Mouse (Mus musculus) neural tube, embryonic 14.5 days (tissue): ENCODE results near the gene Irf1. TPM values are rescaled to one million over a fixed set of nuclear protein-coding genes. Genes with fewer than 3 reads are reported as not detected.

Source experiments
- ATAC-seq: fragments of 200-750 bp; cut with Nextera tagmentation; 2 replicates; pipeline ENCODE4 v1.8.0; 2017; ENCODE audit warnings: low read depth, mild to moderate bottlenecking, moderate TSS enrichment, moderate library complexity
- H3K27ac ChIP-seq: fragments of 300-500 bp; sonication (generic); 2 replicates; pipeline ENCODE4 v1.5.1; 2014; ENCODE audit warnings: low read depth, mild to moderate bottlenecking, control low read depth, low read length, moderate library complexity, mixed read lengths
- H3K27me3 ChIP-seq: fragments of 300-500 bp; sonication (generic); 2 replicates; pipeline ENCODE4 v1.6.1; 2014; ENCODE audit warnings: low read length; ENCODE audit not compliant: control insufficient read depth, insufficient read depth
- H3K36me3 ChIP-seq: fragments of 300-500 bp; sonication (generic); 2 replicates; pipeline ENCODE4 v1.6.1; 2014; ENCODE audit warnings: low read length, mixed read lengths; ENCODE audit not compliant: control insufficient read depth, insufficient read depth
- H3K4me1 ChIP-seq: fragments of 300-500 bp; sonication (generic); 2 replicates; pipeline ENCODE4 v1.6.1; 2014; ENCODE audit warnings: low read length; ENCODE audit not compliant: control insufficient read depth, insufficient read depth
- H3K4me2 ChIP-seq: fragments of 300-500 bp; sonication (generic); 2 replicates; pipeline ENCODE4 v1.6.1; 2014; ENCODE audit warnings: mild to moderate bottlenecking, low read depth, low read length, control low read depth
- H3K4me3 ChIP-seq: fragments of 300-500 bp; sonication (generic); 2 replicates; pipeline ENCODE4 v1.5.1; 2014; ENCODE audit warnings: low read depth, low read length, control low read depth, mixed read lengths
- H3K9ac ChIP-seq: fragments of 300-500 bp; sonication (generic); replicated peaks from 2 replicates; pipeline ENCODE4 v1.6.1; 2014; ENCODE audit warnings: low read depth, mild to moderate bottlenecking, control low read depth, low read length, mixed read lengths
- H3K9me3 ChIP-seq: fragments of 300-500 bp; sonication (generic); 2 replicates; pipeline ENCODE4 v1.6.1; 2016; ENCODE audit warnings: low read length; ENCODE audit not compliant: control insufficient read depth
- WGBS: fragments of 180-500 bp; shearing (Covaris S2); extraction: QIAGEN DNeasy Blood & Tissue Kit; methylation state at CpG from one replicate; pipeline ENCODE4 v1.1.7; 2014; 5-methylcytosine and 5-hydroxymethylcytosine counted together
- polyA plus RNA-seq: library from polyadenylated mRNA; unstranded; fragments of >200 nt; fragmentation: Nextera tagmentation; extraction: Ambion mirVana; gene quantifications from 2 replicates; pipeline ENCODE4 v1.2.1, GENCODE M21; 2014

Gene Irf1
- polyA plus RNA-seq, 1 experiment from 2014 or later = 1.4 TPM

- no peak overlapping the region for H3K9ac ChIP-seq
- H3K27me3 ChIP-seq = peaks cover 3% of the 10 kb centered on the region
- no peaks in the 10 kb centered on the region for H3K4me1 ChIP-seq
- H3K27ac ChIP-seq = no peak overlapping the region
- no peaks in the 10 kb centered on the region for H3K36me3 ChIP-seq
- H3K4me3 ChIP-seq = no peak overlapping the region
- no peaks in the 10 kb centered on the region for H3K9me3 ChIP-seq
- H3K4me2 ChIP-seq = no peak overlapping the region
- no peak for ATAC-seq
- WGBS = 88% methylated on average over 13 of the region's 13 CpGs
Measured at GRCm38 (mm10) chr11:53774659-53775255, 4.9 kb downstream of the Irf1 start.

GRCm38 (mm10) chr11:53777736-53778135 lies 7.9 kb downstream of the Irf1 start:
- Histone ChIP-seq H3K9ac (no peak overlapping the region), H3K9me3 (no peaks in the 10 kb centered on the region), H3K4me3 (no peak overlapping the region), H3K27me3 (no peaks in the 10 kb centered on the region), H3K4me1 (no peaks in the 10 kb centered on the region), H3K27ac (no peak overlapping the region), H3K4me2 (no peak overlapping the region), H3K36me3 (no peaks in the 10 kb centered on the region)
- ATAC-seq = no peak
- WGBS = 75% methylated on average over 5 of the region's 5 CpGs

- Histone ChIP-seq H3K9ac (no peak overlapping the region), H3K27me3 (no peaks in the 10 kb centered on the region), H3K36me3 (no peaks in the 10 kb centered on the region), H3K4me3 (no peak overlapping the region), H3K27ac (no peak overlapping the region), H3K9me3 (no peaks in the 10 kb centered on the region), H3K4me2 (no peak overlapping the region), H3K4me1 (no peaks in the 10 kb centered on the region)
- no peak for ATAC-seq
- WGBS = 78% methylated on average over 5 of the region's 5 CpGs
Measured at GRCm38 (mm10) chr11:53778455-53778854, 8.6 kb downstream of the Irf1 start.

- ATAC-seq = no peak
- 89% methylated on average over 2 of the region's 2 CpGs for WGBS
- Histone ChIP-seq H3K27ac (no peak overlapping the region), H3K9ac (no peak overlapping the region), H3K4me3 (no peak overlapping the region), H3K36me3 (no peaks in the 10 kb centered on the region), H3K27me3 (no peaks in the 10 kb centered on the region), H3K4me2 (no peak overlapping the region), H3K9me3 (no peaks in the 10 kb centered on the region), H3K4me1 (no peaks in the 10 kb centered on the region)
Measured at GRCm38 (mm10) chr11:53779808-53780207, 10.0 kb downstream of the Irf1 start.

DNA sequence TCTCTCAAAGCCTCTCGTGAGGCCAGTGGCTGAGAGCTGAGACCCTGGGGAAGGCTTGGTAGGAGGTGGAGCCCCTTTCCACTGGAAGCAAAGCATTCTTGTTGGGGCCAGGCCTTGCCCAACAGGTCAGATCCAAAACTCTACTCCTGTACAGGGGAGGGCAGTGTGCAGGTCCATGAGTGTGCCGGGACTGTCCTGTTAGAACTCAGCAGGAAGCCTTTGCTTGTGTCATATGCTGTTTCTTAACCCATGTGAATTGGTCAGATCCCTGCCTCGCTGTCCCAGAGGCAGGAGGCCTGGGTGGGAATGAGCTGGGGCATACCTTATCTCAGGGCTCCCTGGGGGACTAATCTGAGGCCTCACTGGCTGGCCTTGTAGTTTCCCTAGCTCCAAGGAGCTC lies 10.4 kb downstream of the Irf1 start:
- no peaks in the 10 kb centered on the region for H3K36me3 ChIP-seq
- no peak overlapping the region for H3K27ac ChIP-seq
- H3K4me2 ChIP-seq = no peak overlapping the region
- H3K4me3 ChIP-seq = no peak overlapping the region
- H3K27me3 ChIP-seq = no peaks in the 10 kb centered on the region
- WGBS = 69% methylated on average over 3 of the region's 3 CpGs
- ATAC-seq = no peak
- H3K9me3 ChIP-seq = no peaks in the 10 kb centered on the region
- H3K9ac ChIP-seq = no peak overlapping the region
- H3K4me1 ChIP-seq = no peaks in the 10 kb centered on the region

GRCm38 (mm10) chr11:53781201-53781775 lies 11.5 kb downstream of the Irf1 start:
- Histone ChIP-seq H3K4me3 (no peak overlapping the region), H3K4me2 (no peak overlapping the region), H3K9ac (no peak overlapping the region), H3K27me3 (no peaks in the 10 kb centered on the region), H3K36me3 (no peaks in the 10 kb centered on the region), H3K4me1 (no peaks in the 10 kb centered on the region), H3K9me3 (no peaks in the 10 kb centered on the region), H3K27ac (no peak overlapping the region)
- WGBS = 97% methylated on average over 4 of the region's 4 CpGs
- no peak for ATAC-seq

DNA sequence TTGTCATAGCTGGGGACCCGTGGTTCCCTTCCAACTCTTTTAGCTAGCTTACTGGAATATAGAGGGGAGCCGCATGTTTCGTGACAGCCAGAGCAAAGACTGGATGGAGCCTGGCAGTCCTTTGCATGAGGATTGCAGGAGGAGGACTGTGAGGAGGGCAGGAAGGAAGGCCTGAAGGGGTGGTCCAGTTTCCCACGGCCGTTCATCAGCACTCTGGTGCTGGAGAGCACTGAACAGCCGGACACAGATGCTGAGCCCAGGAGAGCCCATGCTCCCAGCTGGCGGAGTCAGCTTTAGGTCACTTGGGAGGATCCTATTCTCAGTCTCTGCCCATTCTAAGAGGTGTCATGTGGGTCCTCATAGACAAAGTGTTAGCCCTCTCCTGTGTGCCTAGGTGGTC lies 12.2 kb downstream of the Irf1 start:
- 91% methylated on average over 7 of the region's 7 CpGs for WGBS
- no peaks in the 10 kb centered on the region for H3K27me3 ChIP-seq

GRCm38 (mm10) chr11:53783288-53783687 lies 13.5 kb downstream of the Irf1 start:
- no peak overlapping the region for H3K4me2 ChIP-seq
- ATAC-seq = no peak
- H3K27me3 ChIP-seq = no peaks in the 10 kb centered on the region
- H3K36me3 ChIP-seq = no peaks in the 10 kb centered on the region
- no peaks in the 10 kb centered on the region for H3K4me1 ChIP-seq
- H3K4me3 ChIP-seq = no peak overlapping the region
- H3K27ac ChIP-seq = no peak overlapping the region
- H3K9ac ChIP-seq = no peak overlapping the region
- 88% methylated on average over 9 of the region's 9 CpGs for WGBS
- H3K9me3 ChIP-seq = no peaks in the 10 kb centered on the region

More for the DNA sequence above, 12.2 kb downstream of the Irf1 start:
- Histone ChIP-seq H3K27ac (no peak overlapping the region), H3K4me3 (no peak overlapping the region), H3K9ac (no peak overlapping the region), H3K36me3 (no peaks in the 10 kb centered on the region), H3K4me2 (no peak overlapping the region), H3K4me1 (no peaks in the 10 kb centered on the region), H3K9me3 (no peaks in the 10 kb centered on the region)
- ATAC-seq = no peak

DNA sequence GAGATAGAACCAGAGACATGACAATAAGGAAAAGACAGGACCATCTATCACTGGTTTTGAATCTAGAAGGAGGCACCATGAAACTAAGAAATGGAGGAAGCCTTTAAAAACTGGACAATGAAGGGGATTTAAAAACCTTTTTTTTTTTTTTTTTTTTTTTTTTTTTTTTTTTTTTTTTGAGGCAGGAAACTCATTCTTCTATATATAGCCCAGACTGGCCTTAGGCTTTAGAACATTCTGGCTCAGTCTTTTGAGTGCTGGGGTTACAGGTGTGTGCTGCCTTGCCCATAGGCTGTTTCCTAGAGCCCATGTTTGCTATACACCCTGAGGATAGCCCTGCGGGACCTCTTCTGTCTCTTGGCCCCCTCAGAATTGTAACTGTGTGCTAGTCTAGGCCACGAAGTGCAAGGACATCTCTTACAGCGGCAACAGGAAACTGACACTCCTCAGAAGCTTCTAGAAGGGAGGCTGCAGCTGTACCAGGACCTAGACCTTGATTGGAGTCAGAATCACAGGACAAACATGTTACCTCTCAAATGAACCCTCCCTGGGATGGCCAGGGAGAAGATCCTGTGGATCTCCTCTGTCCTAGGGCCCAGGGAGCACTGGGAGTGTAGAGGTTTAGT lies 15.6 kb downstream of the Irf1 start:
- WGBS = 82% methylated on average over 3 of the region's 3 CpGs
- Histone ChIP-seq H3K36me3 (no peaks in the 10 kb centered on the region), H3K4me3 (no peak overlapping the region), H3K4me1 (no peaks in the 10 kb centered on the region), H3K27ac (no peak overlapping the region), H3K27me3 (no peaks in the 10 kb centered on the region), H3K9me3 (no peaks in the 10 kb centered on the region), H3K9ac (no peak overlapping the region), H3K4me2 (no peak overlapping the region)
- ATAC-seq = no peak
